Mouse (Mus musculus) mammary gland, adult 2 months (tissue): ENCODE measurements around the gene Usp2. TPM values are rescaled to one million over a fixed set of nuclear protein-coding genes. Genes with fewer than 3 reads are reported as not detected.

Source experiments
- polyA plus RNA-seq: library from polyadenylated mRNA; depleted of rRNA; stranded (reverse); fragments of >200 nt; gene quantifications from 2 replicates; pipeline ENCODE4 v1.2.3, GENCODE M21; 2012; ENCODE audit warnings: low replicate concordance; rRNA removed

Gene Usp2
- polyA plus RNA-seq, result 7.0 and 24.7 TPM in 2 replicates

GRCm38 (mm10) chr9:44066785-44067225 lies at the start of gene Usp2:
TSS of gene Usp2 (plus strand) at chr9:44067021.

GRCm38 (mm10) chr9:44042836-44043707 lies 23.7 kb upstream of the Usp2 start, which contains the start of gene Thy1:
TSS of gene Thy1 (plus strand) at chr9:44043384.

GRCm38 (mm10) chr9:44101490-44101889 lies 34.7 kb downstream of the Usp2 start, which contains the start of gene Mfrp:
TSS of gene Mfrp (plus strand) at chr9:44101729.

GRCm38 (mm10) chr9:44107110-44107509 lies 40.3 kb downstream of the Usp2 start, which contains the start of gene C1qtnf5:
TSS of gene C1qtnf5 (plus strand) at chr9:44107245.

GRCm38 (mm10) chr9:44113105-44113789 lies 46.4 kb downstream of the Usp2 start, which contains the start of the genes Gm49380 and Rnf26:
TSS of gene Gm49380 (minus strand) at chr9:44113500.
TSS of gene Rnf26 (minus strand) at chr9:44113517.

GRCm38 (mm10) chr9:44134101-44134850 lies 67.5 kb downstream of the Usp2 start, which contains the start of gene Mcam:
TSS of gene Mcam (plus strand) at chr9:44134469.

Other genes starting within 250 kb of the Usp2 start
- gene Thy1, start 23.6 kb upstream of the Usp2 start, polyA plus RNA-seq, result 359 and 388 TPM in 2 replicates
- gene Mfrp, start 34.7 kb downstream of the Usp2 start, polyA plus RNA-seq, result 0.14 TPM in 1 of 2 replicates, not detected in the other
- gene C1qtnf5, start 40.2 kb downstream of the Usp2 start, polyA plus RNA-seq, result 24.0 and 37.0 TPM in 2 replicates
- gene Gm49380, start 46.5 kb downstream of the Usp2 start, polyA plus RNA-seq, result 0.11 and 0.96 TPM in 2 replicates
- gene Rnf26, start 46.5 kb downstream of the Usp2 start, polyA plus RNA-seq, result 28.7 and 45.0 TPM in 2 replicates
- 88.8 and 131 TPM in 2 replicates for gene Mcam, start 67.4 kb downstream of the Usp2 start, polyA plus RNA-seq
- 16.5 and 18.5 TPM in 2 replicates for gene Cbl, start 167.0 kb downstream of the Usp2 start, polyA plus RNA-seq
- gene Ccdc153, start 173.7 kb downstream of the Usp2 start, polyA plus RNA-seq, result not detected in 2 replicates
- gene Pdzd3, start 184.4 kb downstream of the Usp2 start, polyA plus RNA-seq, result 0.18 and 0.29 TPM in 2 replicates
- gene Nlrx1, start 201.6 kb downstream of the Usp2 start, polyA plus RNA-seq, result 23.6 and 24.3 TPM in 2 replicates
- gene Abcg4, start 221.6 kb downstream of the Usp2 start, polyA plus RNA-seq, result 4.3 and 5.5 TPM in 2 replicates
- gene Hinfp, start 238.7 kb downstream of the Usp2 start, polyA plus RNA-seq, result 25.9 and 36.6 TPM in 2 replicates